Mouse (Mus musculus): ENCODE results near the gene Ptch1. TPM values are rescaled to one million over a fixed set of nuclear protein-coding genes. Genes with fewer than 3 reads are reported as not detected.

Ptch1 gene
- polyA plus RNA-seq, 1 experiment = 2.2 TPM

DNA sequence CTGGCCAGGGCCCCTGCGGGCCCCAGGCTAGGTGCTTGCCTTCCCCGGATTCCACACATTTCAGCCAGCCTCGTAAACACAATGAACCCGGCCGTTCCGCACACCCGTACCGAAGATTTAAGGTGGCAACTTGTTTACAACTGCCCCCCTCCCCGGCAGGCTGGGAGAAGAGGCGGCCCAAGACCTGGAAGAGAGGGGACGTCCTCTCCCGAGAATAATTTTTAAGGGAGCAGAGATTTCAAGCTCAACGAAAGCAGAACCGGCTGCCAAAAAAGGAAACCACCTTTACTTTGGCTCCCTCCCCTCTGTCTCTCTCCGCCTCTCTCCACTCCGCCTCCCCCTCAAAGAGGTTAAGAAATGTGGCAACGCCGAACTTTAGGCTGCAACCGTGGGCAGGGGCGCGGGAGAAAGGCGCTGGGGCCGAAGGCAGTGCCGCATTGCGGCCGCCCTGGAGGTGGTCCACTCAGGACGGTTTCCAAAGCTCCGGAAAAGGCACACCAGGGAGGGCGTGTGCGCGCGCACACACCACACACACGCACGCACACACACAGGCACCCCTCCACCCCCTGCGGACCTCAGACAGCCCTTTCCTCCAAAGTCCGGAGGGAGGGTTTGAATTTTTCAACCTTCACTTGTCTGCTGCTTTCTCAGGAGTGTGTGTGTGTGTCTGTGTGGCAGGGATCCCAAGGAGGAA lies 8.6 kb downstream of the Ptch1 start:
- H3K36me3 ChIP-seq (ENCODE audit: control insufficient read depth, insufficient read depth) = peaks cover 5% of the 10 kb centered on the region
- no peaks in the 10 kb centered on the region for H3K27me3 ChIP-seq (ENCODE audit: control insufficient read depth, insufficient read depth, insufficient read length)
- H3K79me2 ChIP-seq (ENCODE audit: control insufficient read depth, insufficient read depth) = peaks cover 18% of the 10 kb centered on the region
- TF ChIP-seq TCF3 (IDR thresholded peaks at IDR 0.05; ENCODE audit: insufficient read length, low read depth) = no peak
- TF ChIP-seq TCF12 (IDR thresholded peaks at IDR 0.05; ENCODE audit: insufficient read depth, poor library complexity, severe bottlenecking) = no peak
- TF ChIP-seq E2F4 (IDR thresholded peaks at IDR 0.05; ENCODE audit: insufficient read depth) = no peak
- TF ChIP-seq POLR2AphosphoS2 (IDR thresholded peaks at IDR 0.05; ENCODE audit: insufficient read length, low read depth) = peak; percentile 82
- peak; percentile 49; the same call in 1 of the 2 replicates for TF ChIP-seq CEBPB (IDR thresholded peaks at IDR 0.05; ENCODE audit: insufficient read depth, poor library complexity, severe bottlenecking)
- TF ChIP-seq MYOD1 (IDR thresholded peaks at IDR 0.05; ENCODE audit: control insufficient read depth in 1 of 3, insufficient read length in 2 of 3, low read depth in 2 of 3) = peak in 1 of 3 experiments; percentile 1
- TF ChIP-seq POLR2A (IDR thresholded peaks at IDR 0.05; ENCODE audit: insufficient read length, low read depth) = peak; percentile 77
- peak overlapping the region; percentile 92 for H3K4me3 ChIP-seq
- peak overlapping the region; percentile 98 for H3K4me2 ChIP-seq (ENCODE audit: low read depth)
- peak overlapping the region; percentile 79 for H3ac ChIP-seq (ENCODE audit: control insufficient read depth, insufficient read length)

DNA sequence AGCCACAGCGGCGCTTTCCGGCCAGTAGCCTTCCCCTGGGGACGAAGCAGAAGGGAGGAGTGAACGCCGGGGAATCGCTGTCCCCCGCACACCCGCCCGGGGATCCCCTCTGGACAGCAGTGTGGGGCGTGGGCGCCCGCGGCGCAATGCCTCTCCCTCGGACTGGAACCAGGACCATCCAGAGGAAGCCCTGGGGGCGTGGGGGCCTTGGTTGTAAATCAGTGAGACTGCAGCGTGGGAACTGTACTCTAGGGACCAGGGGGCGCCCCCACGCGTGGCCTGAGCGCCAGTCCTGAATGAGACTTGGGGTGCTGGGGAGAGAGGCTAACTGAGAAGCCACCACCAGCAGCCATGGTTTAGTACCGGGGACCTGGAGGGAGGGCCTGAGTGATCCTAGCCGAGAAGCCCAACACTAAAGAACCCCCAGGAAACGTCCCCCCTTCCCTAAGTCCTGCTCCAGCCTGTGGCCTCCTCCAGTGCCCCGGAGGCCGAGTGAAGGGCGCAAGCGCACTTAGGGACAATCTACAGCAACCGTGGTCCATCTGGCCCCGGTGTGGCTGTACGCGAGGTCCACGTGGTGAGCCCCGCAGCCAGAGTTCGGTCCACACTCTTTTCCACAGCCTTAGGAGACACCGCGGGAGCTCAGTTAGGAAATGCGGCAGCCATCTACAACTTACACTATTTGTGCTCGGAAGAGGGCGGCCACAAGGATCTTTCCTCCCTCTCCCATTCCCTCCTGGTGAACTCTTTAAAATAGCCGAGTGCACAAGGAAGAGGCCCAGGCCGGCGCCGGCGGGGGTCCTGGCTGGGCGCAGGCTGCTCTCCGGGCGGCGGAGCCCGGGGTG lies 9.4 kb downstream of the Ptch1 start:
- Histone ChIP-seq H3K36me3 (ENCODE audit: control insufficient read depth, insufficient read depth) (peaks cover 5% of the 10 kb centered on the region), H3K79me2 (ENCODE audit: control insufficient read depth, insufficient read depth) (peaks cover 20% of the 10 kb centered on the region), H3K4me2 (ENCODE audit: low read depth) (peak overlapping the region; percentile 98), H3K27me3 (ENCODE audit: control insufficient read depth, insufficient read depth, insufficient read length) (no peaks in the 10 kb centered on the region), H3ac (ENCODE audit: control insufficient read depth, insufficient read length) (peak overlapping the region; percentile 79), H3K4me3 (peak overlapping the region; percentile 92)
- TF ChIP-seq CEBPB (IDR thresholded peaks at IDR 0.05; ENCODE audit: insufficient read depth, poor library complexity, severe bottlenecking) (no peak), MYOG (IDR thresholded peaks at IDR 0.05; ENCODE audit: control insufficient read depth in 1 of 3, insufficient read depth in 1 of 3, insufficient read length in 2 of 3, low read depth in 2 of 3) (no peak), E2F4 (IDR thresholded peaks at IDR 0.05; ENCODE audit: insufficient read depth) (no peak), POLR2A (IDR thresholded peaks at IDR 0.05; ENCODE audit: insufficient read length, low read depth) (peak; percentile 40), SRF (IDR thresholded peaks at IDR 0.05; ENCODE audit: control insufficient read depth, insufficient read length, low read depth) (no peak), POLR2AphosphoS2 (IDR thresholded peaks at IDR 0.05; ENCODE audit: insufficient read length, low read depth) (peak; percentile 6), TCF3 (IDR thresholded peaks at IDR 0.05; ENCODE audit: insufficient read length, low read depth) (no peak), REST (IDR thresholded peaks at IDR 0.05; ENCODE audit: insufficient read depth, insufficient read length) (no peak)

DNA sequence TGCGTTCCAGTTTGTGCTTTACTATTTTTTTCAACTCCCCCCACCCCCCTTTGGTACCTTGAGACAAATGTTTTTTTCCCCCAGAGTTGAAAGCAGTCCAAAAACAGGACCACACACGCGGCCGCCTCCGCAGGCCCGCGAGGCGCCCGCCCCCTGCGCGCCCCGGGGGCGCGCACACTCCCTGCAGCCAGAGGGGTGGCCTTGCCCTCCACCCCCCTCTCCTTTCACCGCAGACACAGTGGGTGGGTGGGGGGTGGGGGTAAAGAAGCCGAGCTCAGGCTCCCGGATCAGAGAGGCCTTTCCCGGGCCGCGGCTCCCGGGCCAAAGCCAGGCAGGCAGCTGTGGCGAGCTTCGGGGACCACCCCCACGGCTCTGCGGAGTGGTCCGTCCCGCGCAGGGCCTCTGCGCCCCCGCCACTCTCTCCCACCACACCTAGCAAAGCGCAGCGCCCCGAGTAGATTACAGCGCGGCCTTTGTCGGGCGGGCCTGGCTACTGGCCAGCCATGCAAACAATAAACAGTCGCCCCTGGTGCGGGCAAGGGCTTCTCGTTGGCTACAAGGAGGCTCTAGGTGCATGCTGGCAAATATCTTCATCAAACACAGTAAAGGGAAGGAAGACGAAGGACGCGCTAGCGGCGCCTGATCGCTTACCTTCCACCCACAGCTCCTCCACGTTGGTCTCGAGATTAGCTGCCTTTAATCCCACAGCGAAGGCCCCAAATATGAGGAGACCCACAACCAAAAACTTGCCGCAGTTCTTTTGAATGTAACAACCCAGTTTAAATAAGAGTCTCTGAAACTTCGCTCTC lies 10.2 kb downstream of the Ptch1 start:
- peaks cover 23% of the 10 kb centered on the region for H3K79me2 ChIP-seq (ENCODE audit: control insufficient read depth, insufficient read depth)
- peak overlapping the region; percentile 92 for H3K4me3 ChIP-seq
- H3K36me3 ChIP-seq (ENCODE audit: control insufficient read depth, insufficient read depth) = peaks cover 5% of the 10 kb centered on the region
- no peaks in the 10 kb centered on the region for H3K27me3 ChIP-seq (ENCODE audit: control insufficient read depth, insufficient read depth, insufficient read length)
- no peak for TF ChIP-seq TCF3 (IDR thresholded peaks at IDR 0.05; ENCODE audit: insufficient read length, low read depth)
- peak; percentile 77 for TF ChIP-seq POLR2A (IDR thresholded peaks at IDR 0.05; ENCODE audit: insufficient read length, low read depth)
- peak; percentile 86 for TF ChIP-seq POLR2AphosphoS2 (IDR thresholded peaks at IDR 0.05; ENCODE audit: insufficient read length, low read depth)
- no peak for TF ChIP-seq MAX (IDR thresholded peaks at IDR 0.05; ENCODE audit: low read depth)
- peak in 1 of 3 experiments; percentile 9 for TF ChIP-seq MYOD1 (IDR thresholded peaks at IDR 0.05; ENCODE audit: control insufficient read depth in 1 of 3, insufficient read length in 2 of 3, low read depth in 2 of 3)
- H3K4me2 ChIP-seq (ENCODE audit: low read depth) = peak overlapping the region; percentile 98
- peak overlapping the region; percentile 79 for H3ac ChIP-seq (ENCODE audit: control insufficient read depth, insufficient read length)

DNA sequence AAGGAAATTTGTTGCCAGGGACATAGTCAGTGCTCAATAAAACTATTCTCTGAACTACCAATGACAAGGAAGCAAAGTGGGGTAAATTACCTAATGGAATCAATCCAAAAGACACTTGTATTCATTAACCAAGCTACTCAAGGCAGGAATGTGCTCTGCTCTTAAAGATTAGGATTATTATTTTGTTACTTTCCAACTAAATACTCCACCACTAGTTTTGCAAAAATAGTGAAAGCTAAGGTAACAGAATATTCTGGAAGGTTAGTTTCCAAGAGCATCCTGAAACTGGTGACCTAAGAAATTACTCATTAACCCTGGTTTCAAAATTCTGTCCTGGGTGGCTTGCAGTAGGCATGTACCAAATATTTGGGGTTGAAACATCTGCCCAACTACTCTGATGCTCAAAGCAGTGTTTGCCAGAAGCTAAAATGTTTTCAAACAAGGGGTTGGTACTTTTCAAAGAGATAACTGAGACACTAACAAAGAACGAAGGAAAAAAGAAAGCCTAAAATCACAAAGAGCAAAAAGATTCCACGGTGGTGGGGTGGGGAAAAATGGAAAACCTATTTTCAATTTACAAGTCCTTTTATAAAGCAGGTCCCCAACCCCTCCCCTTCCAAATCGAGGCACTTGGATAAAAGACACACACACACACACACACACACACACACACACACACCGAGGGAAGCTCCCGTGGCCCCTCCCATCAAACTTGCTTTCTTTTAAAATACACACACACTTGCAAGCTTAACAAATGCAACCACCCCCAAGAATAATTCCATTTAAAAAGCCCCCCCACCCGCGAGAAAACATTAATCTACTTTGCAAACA lies 11.0 kb downstream of the Ptch1 start:
- TF ChIP-seq POLR2A (IDR thresholded peaks at IDR 0.05; ENCODE audit: insufficient read length, low read depth) = no peak
- TF ChIP-seq TCF3 (IDR thresholded peaks at IDR 0.05; ENCODE audit: insufficient read length, low read depth) = no peak
- TF ChIP-seq MAX (IDR thresholded peaks at IDR 0.05; ENCODE audit: low read depth) = no peak
- no peak for TF ChIP-seq E2F4 (IDR thresholded peaks at IDR 0.05; ENCODE audit: insufficient read depth)
- no peak for TF ChIP-seq CEBPB (IDR thresholded peaks at IDR 0.05; ENCODE audit: insufficient read depth, poor library complexity, severe bottlenecking)
- TF ChIP-seq REST (IDR thresholded peaks at IDR 0.05; ENCODE audit: insufficient read depth, insufficient read length) = no peak
- TF ChIP-seq SRF (IDR thresholded peaks at IDR 0.05; ENCODE audit: control insufficient read depth, insufficient read length, low read depth) = no peak
- TF ChIP-seq MYOD1 (IDR thresholded peaks at IDR 0.05; ENCODE audit: control insufficient read depth in 1 of 3, insufficient read length in 2 of 3, low read depth in 2 of 3) = no peak
- no peak for TF ChIP-seq TCF12 (IDR thresholded peaks at IDR 0.05; ENCODE audit: insufficient read depth, poor library complexity, severe bottlenecking)
- TF ChIP-seq MYOG (IDR thresholded peaks at IDR 0.05; ENCODE audit: control insufficient read depth in 1 of 3, insufficient read depth in 1 of 3, insufficient read length in 2 of 3, low read depth in 2 of 3) = no peak
- no peak for TF ChIP-seq USF1 (IDR thresholded peaks at IDR 0.05; ENCODE audit: low read depth)
- TF ChIP-seq POLR2AphosphoS2 (IDR thresholded peaks at IDR 0.05; ENCODE audit: insufficient read length, low read depth) = no peak
- no peaks in the 10 kb centered on the region for H3K27me3 ChIP-seq (ENCODE audit: control insufficient read depth, insufficient read depth, insufficient read length)
- H3K79me2 ChIP-seq (ENCODE audit: control insufficient read depth, insufficient read depth) = peaks cover 23% of the 10 kb centered on the region
- no peak overlapping the region for H3ac ChIP-seq (ENCODE audit: control insufficient read depth, insufficient read length)
- peak overlapping the region; percentile 92 for H3K4me3 ChIP-seq
- H3K36me3 ChIP-seq (ENCODE audit: control insufficient read depth, insufficient read depth) = peaks cover 5% of the 10 kb centered on the region
- H3K4me2 ChIP-seq (ENCODE audit: low read depth) = peak overlapping the region; percentile 98

Measured in myocyte (in vitro differentiated cells).